Mouse (Mus musculus): ENCODE results near the gene Cmss1.

DNA sequence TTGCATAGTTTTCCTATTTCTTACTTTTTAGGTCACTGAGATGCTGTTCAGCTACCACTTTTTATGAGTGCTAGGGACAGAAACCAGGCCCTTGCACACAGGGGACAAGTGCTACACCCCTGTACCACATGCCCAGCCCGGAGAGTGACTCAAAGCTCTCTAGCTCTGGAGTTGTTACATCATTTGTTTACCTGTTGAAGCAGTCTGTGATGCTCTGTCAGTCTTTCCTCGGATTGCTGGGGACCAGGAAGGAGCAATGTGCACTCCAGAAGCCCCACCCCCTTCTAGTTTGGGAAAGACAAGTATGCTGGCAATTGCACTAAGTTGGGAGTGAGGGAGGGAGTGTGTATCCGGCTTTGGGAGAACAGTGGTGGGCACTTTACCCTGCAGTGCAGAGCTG lies 257.0 kb downstream of the Cmss1 start:
- TF ChIP-seq CTCF (IDR thresholded peaks at IDR 0.05; ENCODE audit: low read depth, low read length) (no peak), POLR2A (IDR thresholded peaks at IDR 0.05; ENCODE audit: extremely low read depth, insufficient read depth, low read length) (no peak)
